Mouse (Mus musculus): ENCODE data around the gene Hunk.

GRCm38 (mm10) chr16:90362926-90363325 lies 22.9 kb upstream of the Hunk start:
- TF ChIP-seq POLR2A (IDR thresholded peaks at IDR 0.05; ENCODE audit: control insufficient read depth, extremely low read depth, insufficient read depth, low read length, poor library complexity) (no peak), CTCF (IDR thresholded peaks at IDR 0.05; ENCODE audit: borderline replicate concordance, control insufficient read depth, extremely low read depth, insufficient read depth, low read length, poor library complexity) (no peak)

All from thymus, adult 2 months (tissue).